Comparison of ENCODE assay signal across 16 mouse cellular contexts in the genomic region with DNA sequence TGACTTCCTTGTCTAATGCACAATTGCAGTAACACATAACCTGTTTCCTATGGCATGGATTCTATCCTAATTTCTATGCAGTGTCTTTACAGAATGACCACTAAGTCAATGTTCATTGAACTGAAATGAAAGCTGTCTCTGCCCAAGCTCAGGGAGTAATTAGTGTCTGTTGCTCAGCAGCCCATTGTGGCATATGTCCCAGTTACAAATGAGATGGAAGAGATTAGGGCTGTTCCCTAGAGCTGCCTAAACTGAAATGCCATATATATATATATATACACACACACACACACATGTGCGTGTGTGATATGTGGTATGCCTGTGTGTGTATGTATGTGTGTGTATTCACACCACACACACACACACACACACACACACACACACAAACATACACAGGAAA.
DNase-seq lines count a peak whose midpoint lies in the region; ATAC-seq and TF ChIP-seq lines count a peak whose summit lies in the region.
"Had no signal": no experiment of that assay in that cellular context is flagged by ENCODE, and none has a peak within 500 bp of the region (broad histone marks: within the 10 kb centered on the region; RNA-seq: fewer than 3 reads in every experiment).

No protein-coding gene starts in this region.

- peaks cover 2% of the 10 kb centered on the region; the same call in 1 of the 2 replicates for H3K4me1 ChIP-seq in midbrain, embryonic 13.5 days (replicated peaks)
- no peaks in the 10 kb centered on the region for H3K4me1 ChIP-seq in midbrain, embryonic 10.5 days
- no peaks in the 10 kb centered on the region for H3K4me1 ChIP-seq in forebrain, postnatal 0 days (ENCODE audit: insufficient read depth)
- H3K4me1 ChIP-seq: intestine, embryonic 15.5 days; neural tube, embryonic 12.5 days had no signal

- no peaks in the 10 kb centered on the region for H3K27me3 ChIP-seq in midbrain, embryonic 13.5 days
- H3K27me3 ChIP-seq in midbrain, embryonic 10.5 days (ENCODE audit: low read depth, poor library complexity, severe bottlenecking) = no peaks in the 10 kb centered on the region
- no peaks in the 10 kb centered on the region for H3K27me3 ChIP-seq in forebrain, postnatal 0 days (ENCODE audit: insufficient read depth, low read length)
- H3K27me3 ChIP-seq: intestine, embryonic 15.5 days; neural tube, embryonic 12.5 days had no signal

- DNase-seq in cerebellum, adult 8-10 months = peak; percentile 9
- DNase-seq in cerebellum, adult 11 months = no peak
- DNase-seq in midbrain, embryonic 10.5 days (ENCODE audit: low spot score) = no peak
- no peak for DNase-seq in forebrain, postnatal 0 days
- peak; percentile 95 for DNase-seq in retina, postnatal 1 day
- no peak for DNase-seq in adrenal gland, adult (ENCODE audit: inconsistent age in 2 of 2, low spot score in 1 of 2)
- DNase-seq: gastrocnemius, postnatal 10 days; heart, postnatal 10 days; lung, postnatal 14 days; right cerebral cortex, postnatal 14 days had no signal

- WGBS in midbrain, embryonic 13.5 days = 83% methylated on average over 1 of the region's 1 CpGs
- 91% methylated on average over 1 of the region's 1 CpGs for WGBS in midbrain, embryonic 10.5 days
- WGBS in forebrain, postnatal 0 days = 50% methylated on average over 1 of the region's 1 CpGs

- ATAC-seq in midbrain, embryonic 13.5 days = peak; percentile 50
- 0 out of 2 replicates have a peak, but pooled peaks have one; percentile 38 for ATAC-seq in forebrain, postnatal 0 days
- ATAC-seq in inflammation-experienced regulatory T-cells, adult 6 months = no peak
- ATAC-seq: activated CD4-positive, CD25-positive, alpha-beta regulatory T cell, adult 4 months; intestine, embryonic 15.5 days had no signal

- no peak overlapping the region for H3K9ac ChIP-seq in midbrain, embryonic 13.5 days (replicated peaks)
- H3K9ac ChIP-seq in forebrain, postnatal 0 days = no peak overlapping the region
- H3K9ac ChIP-seq: intestine, embryonic 15.5 days; neural tube, embryonic 12.5 days had no signal

- no peaks in the 10 kb centered on the region for H3K9me3 ChIP-seq in midbrain, embryonic 13.5 days
- no peaks in the 10 kb centered on the region for H3K9me3 ChIP-seq in midbrain, embryonic 10.5 days (replicated peaks)
- no peaks in the 10 kb centered on the region for H3K9me3 ChIP-seq in forebrain, postnatal 0 days (ENCODE audit: low read length)
- H3K9me3 ChIP-seq: intestine, embryonic 15.5 days; neural tube, embryonic 12.5 days had no signal

- no peak overlapping the region for H3K4me3 ChIP-seq in midbrain, embryonic 13.5 days (replicated peaks)
- no peak overlapping the region for H3K4me3 ChIP-seq in midbrain, embryonic 10.5 days
- H3K4me3 ChIP-seq in forebrain, postnatal 0 days (ENCODE audit: low read depth, low read length) = no peak overlapping the region
- H3K4me3 ChIP-seq: intestine, embryonic 15.5 days; layer of hippocampus, adult 2 months; neural tube, embryonic 12.5 days had no signal

- TF ChIP-seq CTCF in forebrain, postnatal 0 days (IDR thresholded peaks at IDR 0.05; ENCODE audit: low read depth) = no peak

- no peaks in the 10 kb centered on the region for H3K36me3 ChIP-seq in midbrain, embryonic 13.5 days
- H3K36me3 ChIP-seq in midbrain, embryonic 10.5 days = no peaks in the 10 kb centered on the region
- no peaks in the 10 kb centered on the region for H3K36me3 ChIP-seq in forebrain, postnatal 0 days (ENCODE audit: insufficient read depth)
- H3K36me3 ChIP-seq: intestine, embryonic 15.5 days; neural tube, embryonic 12.5 days had no signal

- H3K4me2 ChIP-seq in midbrain, embryonic 13.5 days (replicated peaks) = no peak overlapping the region
- H3K4me2 ChIP-seq in forebrain, postnatal 0 days (ENCODE audit: low read depth) = no peak overlapping the region
- H3K4me2 ChIP-seq: intestine, embryonic 15.5 days; neural tube, embryonic 12.5 days had no signal

- no peak overlapping the region for H3K27ac ChIP-seq in midbrain, embryonic 13.5 days
- H3K27ac ChIP-seq in midbrain, embryonic 10.5 days (replicated peaks) = no peak overlapping the region
- H3K27ac ChIP-seq in forebrain, postnatal 0 days (ENCODE audit: low read depth, low read length) = no peak overlapping the region
- H3K27ac ChIP-seq: intestine, embryonic 15.5 days; layer of hippocampus, adult 2 months; neural tube, embryonic 12.5 days had no signal

Comparison
In these comparisons a context has a peak if more than half of its experiments do, and no peak if none do; other contexts are left out.
1. DNase-seq: peak in cerebellum, adult 8-10 months (single experiment) and retina, postnatal 1 day (single experiment); none in cerebellum, adult 11 months (single experiment), midbrain, embryonic 10.5 days (single experiment), forebrain, postnatal 0 days (single experiment) and adrenal gland, adult (0 of 2).